Mouse (Mus musculus) gastrocnemius, postnatal 14 days (tissue): Measurements from ENCODE around the gene Pld5. TPM values are rescaled to one million over a fixed set of nuclear protein-coding genes. Genes with fewer than 3 reads are reported as not detected.

Experiments used
- DNase-seq: peaks from one replicate; pipeline ENCODE4 v3.0.0; 2021; ENCODE audit warnings: mixed read lengths
- intact Hi-C: fragments of 180-260 bp; cut with DNase I; formaldehyde crosslinking; loops from one replicate; pipeline ENCODE4 v1.15.1; 2025; ENCODE audit warnings: low total_unique reads
- total RNA-seq, 2 experiments: library from RNA; stranded (reverse); gene quantifications; 2 replicates each; pipeline ENCODE4 v1.2.3; 2021

Gene Pld5
- total RNA-seq, 2 experiments from 2014 or later: 2.1 to 3.6 TPM

GRCm38 (mm10) chr1:176183991-176184390 is 91.1 kb downstream of the Pld5 start:
- no peak for DNase-seq
- intact Hi-C loops: no loop called here

- intact Hi-C loops: no loop called here
- DNase-seq: no peak
Measured at GRCm38 (mm10) chr1:176174971-176175370, 100.1 kb downstream of the Pld5 start.

GRCm38 (mm10) chr1:176167784-176168183 is 107.3 kb downstream of the Pld5 start:
- intact Hi-C loops: no loop called here
- no peak for DNase-seq

DNA sequence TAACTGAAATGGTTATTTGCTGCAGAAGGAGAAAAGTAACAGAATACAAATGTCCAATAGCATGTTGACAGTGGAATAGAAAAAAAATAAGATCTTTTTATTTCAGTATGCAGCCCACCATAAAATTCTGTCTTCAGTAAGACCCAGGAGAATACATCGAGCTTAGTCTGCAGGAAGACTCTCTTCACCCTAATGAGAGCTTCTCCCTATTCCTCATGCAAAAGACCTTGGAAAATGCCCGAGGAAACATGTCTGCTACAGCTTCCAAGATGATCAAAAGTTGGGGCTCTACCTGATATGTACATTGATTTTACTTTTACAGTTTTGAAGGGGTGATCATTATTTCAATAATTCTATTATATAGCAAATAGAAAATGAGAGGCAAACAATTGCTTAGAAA is 108.0 kb downstream of the Pld5 start:
- no peak for DNase-seq
- intact Hi-C loops: no loop called here

- intact Hi-C loops: no loop called here
- DNase-seq: no peak
Measured at GRCm38 (mm10) chr1:176145306-176145705, 129.8 kb downstream of the Pld5 start.

GRCm38 (mm10) chr1:176134379-176134778 is 140.7 kb downstream of the Pld5 start:
- DNase-seq: no peak
- intact Hi-C loops: no loop called here

DNA sequence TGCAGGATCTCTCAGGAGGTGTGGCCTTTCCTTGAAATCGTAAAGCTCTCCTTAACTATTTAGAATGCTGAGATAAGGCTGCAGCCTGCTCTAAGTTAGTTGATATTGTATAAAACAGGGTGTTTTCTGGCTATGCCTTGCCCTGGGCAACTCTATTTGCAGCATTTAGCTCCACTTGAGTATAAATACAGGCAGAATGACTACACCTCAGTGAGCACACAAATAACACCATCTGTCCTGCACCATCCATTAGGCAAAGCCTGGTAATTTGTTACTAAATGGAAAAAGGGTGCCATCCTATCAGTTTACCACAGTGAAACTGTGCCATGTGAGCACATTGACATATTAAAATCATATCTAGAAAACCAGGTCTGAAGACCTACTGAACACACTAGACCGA is 149.3 kb downstream of the Pld5 start:
- intact Hi-C loops: no loop called here
- DNase-seq: no peak

GRCm38 (mm10) chr1:176124441-176124840 is 150.7 kb downstream of the Pld5 start:
- no peak for DNase-seq
- intact Hi-C loops: no loop called here

DNA sequence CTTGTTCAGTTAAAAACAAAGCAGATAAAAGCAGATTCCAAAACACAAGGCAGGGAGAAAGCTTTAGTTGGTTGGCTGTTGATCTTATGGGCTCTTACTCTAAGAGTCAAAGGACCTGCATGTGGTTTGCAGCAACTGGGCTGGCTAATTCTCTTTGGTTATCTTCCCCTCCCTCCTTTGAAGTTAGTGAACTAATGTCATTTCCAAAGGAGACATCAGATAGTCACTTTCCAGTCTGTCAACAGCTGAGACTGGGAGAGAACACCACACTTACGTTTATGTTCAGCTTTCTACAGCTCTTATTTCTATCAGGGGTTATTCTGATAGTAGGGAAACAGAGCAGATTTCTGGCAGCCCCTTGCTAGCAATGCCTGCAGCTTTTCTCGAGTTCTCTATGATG is 151.3 kb downstream of the Pld5 start:
- DNase-seq: no peak
- intact Hi-C loops: no loop called here

DNA sequence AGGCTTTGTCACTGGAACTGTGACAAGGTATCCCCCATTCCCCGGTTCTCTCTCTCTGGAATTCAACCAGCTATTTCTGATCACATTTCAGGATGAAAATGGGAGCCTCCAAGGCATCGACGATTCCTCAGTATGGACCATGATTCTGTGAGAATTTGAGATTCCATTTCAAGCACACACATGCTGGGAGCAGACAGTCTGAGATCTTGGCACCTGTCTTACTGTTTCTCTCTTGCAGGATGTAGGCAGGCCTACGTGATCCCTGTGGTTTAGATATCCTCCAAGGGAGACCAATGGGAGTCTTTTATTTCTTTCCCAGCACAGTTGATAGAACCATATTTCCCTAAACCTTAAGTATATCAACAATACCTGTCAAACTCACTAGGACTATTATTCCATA is 159.5 kb downstream of the Pld5 start:
- intact Hi-C loops: no loop called here
- DNase-seq: no peak

DNA sequence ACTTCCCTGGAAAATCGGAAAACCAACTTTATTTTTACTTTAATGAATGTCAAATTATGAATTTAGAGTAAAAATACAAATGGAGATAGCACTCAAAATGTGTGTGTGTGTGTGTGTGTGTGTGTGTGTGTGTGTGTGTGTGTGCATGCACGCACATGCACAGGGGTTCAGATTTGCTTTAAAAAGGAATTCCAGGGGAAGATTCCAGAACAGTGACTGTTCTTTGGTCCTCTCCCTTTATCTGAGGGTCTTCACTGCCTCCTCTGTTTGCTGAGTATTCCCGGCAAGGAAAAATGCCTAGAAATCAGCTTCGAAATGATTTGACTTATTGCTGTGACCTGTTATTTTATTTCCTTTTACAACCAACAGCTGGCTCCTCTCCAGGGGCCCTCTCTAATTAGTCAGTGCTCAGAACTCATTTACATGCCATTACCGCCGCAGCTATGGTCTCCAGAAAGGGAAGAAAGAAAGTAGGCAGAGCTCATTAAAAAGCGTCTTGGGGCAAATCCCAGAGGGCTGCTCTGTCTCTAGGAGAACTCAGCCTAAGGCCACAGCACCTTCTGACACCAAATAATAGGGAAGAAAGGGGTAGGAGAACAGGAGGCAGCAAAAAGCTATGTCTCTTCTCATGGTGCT is 176.3 kb downstream of the Pld5 start:
- no peak for DNase-seq
- intact Hi-C loops: no loop called here

GRCm38 (mm10) chr1:176092119-176092518 is 183.0 kb downstream of the Pld5 start:
- intact Hi-C loops: no loop called here
- no peak for DNase-seq

DNA sequence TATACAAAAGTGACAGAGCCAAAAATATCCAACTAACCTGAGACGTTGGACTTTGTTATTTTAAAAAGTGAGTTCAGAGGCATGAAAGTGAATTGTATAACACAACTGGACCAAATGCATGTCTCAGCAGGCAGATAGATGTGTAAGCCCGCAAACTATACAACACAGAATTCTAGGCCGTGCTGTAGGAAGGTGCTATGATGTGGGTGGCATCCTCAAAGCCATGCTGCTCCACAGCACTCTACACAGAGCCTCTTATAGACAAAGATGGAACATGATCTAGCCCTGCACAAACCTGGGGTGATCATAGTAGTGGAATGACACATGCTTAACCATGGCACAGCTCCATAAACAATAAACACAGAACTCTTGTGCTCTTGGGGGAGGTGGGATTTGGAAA is 185.7 kb downstream of the Pld5 start:
- intact Hi-C loops: no loop called here
- no peak for DNase-seq

- DNase-seq: no peak
Measured at GRCm38 (mm10) chr1:176085952-176086648, 189.0 kb downstream of the Pld5 start.

DNA sequence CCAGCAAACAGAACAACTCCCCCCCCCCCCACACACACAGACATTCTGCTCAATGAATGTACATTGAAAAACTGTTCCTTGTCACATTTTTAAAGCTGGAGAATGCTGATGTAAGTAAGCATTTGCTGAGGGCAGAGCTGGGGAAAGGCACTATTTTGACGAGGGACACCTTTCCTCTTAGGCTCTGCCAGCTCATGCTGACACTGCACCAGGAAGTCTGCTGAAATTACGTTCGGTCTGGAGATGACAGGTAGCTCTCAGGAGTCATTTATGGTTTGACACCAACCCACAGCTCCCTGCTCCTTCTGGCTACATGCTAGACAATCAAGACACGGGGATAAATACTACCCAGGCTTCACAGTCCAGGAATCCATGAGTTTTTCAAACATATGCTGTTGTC is 192.8 kb downstream of the Pld5 start:
- DNase-seq: no peak
- intact Hi-C loops: no loop called here

More at GRCm38 (mm10) chr1:176085952-176086648, 189.0 kb downstream of the Pld5 start:
- intact Hi-C loops: no loop called here

DNA sequence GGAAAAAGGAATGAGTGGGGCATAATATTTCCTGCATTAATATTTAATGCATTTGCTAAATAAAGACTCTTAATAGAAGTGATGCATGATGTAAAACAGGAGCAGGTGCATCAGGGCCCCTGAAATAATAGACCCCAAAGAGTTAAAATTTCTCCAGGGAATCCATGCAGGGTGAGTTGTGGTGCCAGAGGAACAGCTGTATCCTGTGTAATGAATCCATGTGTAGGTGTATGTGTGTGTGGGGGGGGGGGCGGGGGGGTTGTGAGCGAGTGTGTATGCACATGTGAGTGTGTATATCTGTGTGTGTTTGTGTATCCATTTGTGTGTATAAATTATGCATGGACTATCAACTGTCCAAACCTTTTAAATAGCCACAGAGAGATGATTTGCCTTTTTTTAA is 194.1 kb downstream of the Pld5 start:
- intact Hi-C loops: no loop called here
- DNase-seq: no peak

DNA sequence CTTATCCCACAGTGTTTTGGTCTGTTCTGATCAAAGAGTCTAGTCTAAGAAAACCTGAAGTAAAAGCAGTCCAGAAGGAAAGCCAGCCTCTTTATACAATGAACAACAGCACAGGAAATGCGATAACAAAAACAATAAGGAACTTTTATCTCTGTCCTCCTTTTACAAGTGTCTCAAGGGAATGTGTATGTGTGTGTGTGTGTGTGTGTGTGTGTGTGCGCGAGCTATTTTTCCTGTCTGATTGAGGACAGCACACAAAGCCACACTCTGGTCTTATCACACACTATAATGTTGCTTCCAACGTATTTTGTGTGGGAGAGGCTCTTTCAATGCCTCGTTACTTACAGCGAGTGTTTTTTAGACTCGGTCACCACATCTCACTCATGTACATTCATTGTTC is 196.7 kb downstream of the Pld5 start:
- DNase-seq: no peak
- intact Hi-C loops: no loop called here

DNA sequence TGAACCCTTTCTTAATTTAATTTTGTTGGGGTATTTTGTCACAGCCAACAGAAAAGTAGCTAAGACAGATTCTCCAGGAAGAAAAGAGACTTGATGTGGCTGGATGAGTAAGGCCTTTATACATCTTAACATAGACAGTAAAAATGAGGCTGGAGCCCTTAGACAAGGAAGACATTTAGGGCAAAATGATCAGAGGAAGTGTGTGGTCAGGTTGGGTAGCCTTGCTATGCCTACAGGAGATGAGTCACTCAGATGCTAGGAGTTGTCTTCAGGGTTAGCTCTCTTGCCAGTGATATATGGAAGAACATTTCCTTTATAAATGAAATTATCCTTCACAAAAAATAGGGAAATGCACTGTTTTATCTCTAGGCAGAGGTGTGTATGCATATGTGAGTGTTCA is 198.3 kb downstream of the Pld5 start:
- intact Hi-C loops: no loop called here
- no peak for DNase-seq

DNA sequence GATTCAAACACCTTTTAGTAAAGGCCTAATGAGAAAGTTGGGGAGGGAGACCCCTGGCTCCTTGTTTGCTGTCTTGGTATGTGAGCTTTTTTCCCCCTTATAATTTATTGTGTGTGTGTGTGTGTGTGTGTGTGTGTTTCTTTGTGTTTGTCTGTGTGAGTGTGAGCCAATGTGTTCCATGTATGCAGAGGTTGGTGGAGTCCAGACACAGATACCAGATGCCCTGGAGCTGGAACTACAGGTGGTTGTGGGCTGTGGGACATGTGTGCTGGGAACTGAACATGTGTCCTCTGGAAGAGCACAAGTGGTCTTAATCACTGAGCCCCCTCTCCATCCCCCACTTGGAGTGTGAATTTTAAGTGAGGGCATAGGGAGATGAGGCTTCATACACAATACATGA is 199.3 kb downstream of the Pld5 start:
- no peak for DNase-seq
- intact Hi-C loops: no loop called here

- intact Hi-C loops: no loop called here
- DNase-seq: peak; percentile 38
Measured at GRCm38 (mm10) chr1:176075409-176075808, 199.7 kb downstream of the Pld5 start.

DNA sequence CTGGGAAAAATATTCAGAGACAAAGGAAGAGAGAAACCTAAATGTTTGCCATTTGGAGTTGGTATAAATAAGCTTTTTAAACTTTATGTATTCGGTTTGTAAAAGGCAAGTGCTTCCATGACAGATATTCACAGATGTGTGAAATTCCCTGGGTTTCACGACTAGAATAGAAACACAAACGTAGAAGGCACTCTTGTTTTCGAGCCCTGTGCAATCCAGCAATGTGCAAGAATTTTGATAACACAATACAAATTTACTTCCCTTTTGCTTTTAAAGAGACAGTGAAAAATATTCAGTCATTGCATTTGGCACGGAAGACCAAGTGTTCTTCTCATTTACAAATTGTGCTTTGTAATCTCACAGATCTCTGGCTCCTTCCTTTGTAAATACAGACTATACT is 200.6 kb downstream of the Pld5 start:
- no peak for DNase-seq
- intact Hi-C loops: no loop called here

- intact Hi-C loops: no loop called here
- DNase-seq: no peak
Measured at GRCm38 (mm10) chr1:176065281-176065680, 209.8 kb downstream of the Pld5 start.
